Comparison of ENCODE assay signal across 7 mouse cellular contexts in the genomic region with DNA sequence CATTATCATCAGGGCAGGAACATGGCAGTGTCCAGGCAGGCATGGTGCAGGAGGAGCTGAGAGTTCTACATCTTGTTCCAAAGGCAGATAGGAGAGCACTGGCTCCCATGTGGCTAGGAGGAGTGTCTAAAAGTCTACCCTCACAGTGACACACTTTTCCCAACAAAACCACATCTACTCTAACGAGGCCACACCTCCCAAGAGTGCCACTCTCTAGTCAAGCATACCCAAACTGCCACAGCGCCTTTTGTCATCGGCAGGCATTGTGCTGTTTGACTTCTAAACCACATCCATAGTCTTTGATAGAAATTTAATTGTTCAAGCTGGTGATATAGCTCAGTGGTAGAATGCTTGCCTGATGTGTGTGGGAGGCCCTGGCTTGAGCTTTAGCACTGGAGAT.
"Had no signal": no experiment of that assay in that cellular context is flagged by ENCODE, and none has a peak within 500 bp of the region (broad histone marks: within the 10 kb centered on the region; RNA-seq: fewer than 3 reads in every experiment).

No protein-coding gene starts in this region.

- DNase-seq: kidney, adult 18-20 months; kidney, postnatal 14 days; layer of hippocampus, postnatal 36 days; lung, embryonic 14.5 days; lung, postnatal 10 days; lung, postnatal 4 days; right cerebral cortex, postnatal 14 days had no signal
